Mouse (Mus musculus) midbrain, embryonic 16.5 days (tissue): ENCODE measurements around the gene Uqcr11. TPM values are rescaled to one million over a fixed set of nuclear protein-coding genes. Genes with fewer than 3 reads are reported as not detected.

ENCODE experiments used
- ATAC-seq: fragments of 200-750 bp; cut with Nextera tagmentation; 2 replicates; pipeline ENCODE4 v1.8.0; 2017; ENCODE audit warnings: moderate TSS enrichment
- H3K27ac ChIP-seq: fragments of 300-500 bp; sonication (generic); 2 replicates; pipeline ENCODE4 v1.5.1; 2014; ENCODE audit warnings: mild to moderate bottlenecking, low read length, mixed read lengths
- H3K27me3 ChIP-seq: fragments of 300-500 bp; sonication (generic); 2 replicates; pipeline ENCODE4 v1.6.1; 2014; ENCODE audit warnings: low read depth, low read length, mixed read lengths; ENCODE audit not compliant: control insufficient read depth, insufficient read depth
- H3K36me3 ChIP-seq: fragments of 300-500 bp; sonication (generic); 2 replicates; pipeline ENCODE4 v1.6.1; 2014; ENCODE audit warnings: mild to moderate bottlenecking, low read length, moderate library complexity, mixed read lengths; ENCODE audit not compliant: control insufficient read depth, insufficient read depth
- H3K4me1 ChIP-seq: fragments of 300-500 bp; sonication (generic); 2 replicates; pipeline ENCODE4 v1.6.1; 2014; ENCODE audit warnings: mild to moderate bottlenecking, low read length, mixed read lengths; ENCODE audit not compliant: control insufficient read depth, insufficient read depth
- H3K4me2 ChIP-seq: fragments of 300-500 bp; sonication (generic); 2 replicates; pipeline ENCODE4 v1.6.1; 2014; ENCODE audit warnings: mild to moderate bottlenecking, low read length, mixed read lengths
- H3K4me3 ChIP-seq: fragments of 300-500 bp; sonication (generic); 2 replicates; pipeline ENCODE4 v1.5.1; 2014; ENCODE audit warnings: low read depth, mild to moderate bottlenecking, low read length, moderate library complexity, mixed read lengths
- H3K9ac ChIP-seq: fragments of 300-500 bp; sonication (generic); 2 replicates; pipeline ENCODE4 v1.6.1; 2014; ENCODE audit warnings: low read depth, low read length, mixed read lengths
- H3K9me3 ChIP-seq: fragments of 300-500 bp; sonication (generic); replicated peaks from 2 replicates; pipeline ENCODE4 v1.6.1; 2014; ENCODE audit warnings: mild to moderate bottlenecking, low read length, mixed read lengths; ENCODE audit not compliant: control insufficient read depth, poor library complexity, severe bottlenecking
- WGBS: fragments of 180-500 bp; shearing (Covaris S2); extraction: QIAGEN DNeasy Blood & Tissue Kit; methylation state at CpG from one replicate; pipeline ENCODE4 v1.1.7; 2014; 5-methylcytosine and 5-hydroxymethylcytosine counted together
- polyA plus RNA-seq: library from polyadenylated mRNA; unstranded; fragments of >200 nt; fragmentation: Nextera tagmentation; extraction: Ambion mirVana; gene quantifications from 2 replicates; pipeline ENCODE4 v1.2.1, GENCODE M21; 2015

Uqcr11 gene
- polyA plus RNA-seq, 1 experiment from 2014 or later, result 532 TPM

DNA sequence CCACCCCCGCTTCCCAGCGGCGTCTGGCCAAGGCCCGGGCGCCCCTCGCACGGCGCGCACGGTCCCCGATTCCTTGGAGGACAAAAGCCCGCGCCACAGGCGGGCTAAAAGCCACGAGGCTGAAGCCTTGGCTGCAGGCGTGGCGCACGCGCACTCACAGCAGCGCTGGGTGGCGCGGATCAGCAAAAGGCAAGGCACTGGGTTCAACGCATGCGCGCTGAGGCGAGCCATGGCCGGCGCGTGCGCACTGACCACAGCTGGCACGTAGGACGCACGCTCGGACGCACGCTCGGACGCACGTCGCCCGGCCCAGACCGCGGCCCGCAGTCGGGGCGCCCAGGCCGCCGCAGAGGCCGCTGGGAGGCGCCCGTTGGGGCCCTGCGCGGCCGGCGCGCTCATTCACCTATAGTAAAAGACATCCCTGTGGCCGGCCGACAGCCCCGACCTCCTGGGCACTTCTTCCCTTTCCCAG lies 7.9 kb downstream of the Uqcr11 start:
- no peaks in the 10 kb centered on the region for H3K9me3 ChIP-seq
- peak; percentile 83 for ATAC-seq
- H3K4me3 ChIP-seq, result peak overlapping the region; percentile 73
- peak overlapping the region; percentile 100 for H3K27ac ChIP-seq
- peaks cover 34% of the 10 kb centered on the region for H3K36me3 ChIP-seq
- H3K27me3 ChIP-seq, result no peaks in the 10 kb centered on the region
- peak overlapping the region; percentile 95 for H3K9ac ChIP-seq
- H3K4me2 ChIP-seq, result peak overlapping the region; percentile 93
- under 1% methylated on average over 49 of the region's 59 CpGs for WGBS
- peaks cover 21% of the 10 kb centered on the region for H3K4me1 ChIP-seq

DNA sequence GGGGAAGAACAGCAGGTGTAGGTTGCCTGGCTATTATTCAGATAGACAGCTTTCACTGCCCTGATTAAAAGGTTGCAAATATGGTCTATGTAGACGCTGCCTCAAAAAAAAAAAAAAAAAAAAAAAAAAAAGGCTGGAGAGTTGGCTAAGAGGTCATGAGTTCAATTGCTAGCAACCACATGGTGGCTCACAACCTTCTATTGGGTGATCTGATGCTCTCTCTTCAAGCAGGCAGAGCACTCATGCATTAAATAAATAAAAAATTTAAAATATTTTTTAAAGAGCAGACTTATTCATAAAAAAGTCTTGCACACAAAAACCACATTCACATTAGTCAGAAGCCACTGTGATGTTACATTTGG lies 8.5 kb downstream of the Uqcr11 start:
- peaks cover 31% of the 10 kb centered on the region for H3K36me3 ChIP-seq
- peak overlapping the region; percentile 93 for H3K4me2 ChIP-seq
- peak overlapping the region; percentile 100 for H3K27ac ChIP-seq
- ATAC-seq, result no peak
- H3K9ac ChIP-seq, result peak overlapping the region; percentile 95
- WGBS, result 0% methylated on average over 1 of the region's 1 CpGs
- H3K4me3 ChIP-seq, result peak overlapping the region; percentile 73
- H3K4me1 ChIP-seq, result peaks cover 21% of the 10 kb centered on the region
- H3K9me3 ChIP-seq, result no peaks in the 10 kb centered on the region
- H3K27me3 ChIP-seq, result no peaks in the 10 kb centered on the region

DNA sequence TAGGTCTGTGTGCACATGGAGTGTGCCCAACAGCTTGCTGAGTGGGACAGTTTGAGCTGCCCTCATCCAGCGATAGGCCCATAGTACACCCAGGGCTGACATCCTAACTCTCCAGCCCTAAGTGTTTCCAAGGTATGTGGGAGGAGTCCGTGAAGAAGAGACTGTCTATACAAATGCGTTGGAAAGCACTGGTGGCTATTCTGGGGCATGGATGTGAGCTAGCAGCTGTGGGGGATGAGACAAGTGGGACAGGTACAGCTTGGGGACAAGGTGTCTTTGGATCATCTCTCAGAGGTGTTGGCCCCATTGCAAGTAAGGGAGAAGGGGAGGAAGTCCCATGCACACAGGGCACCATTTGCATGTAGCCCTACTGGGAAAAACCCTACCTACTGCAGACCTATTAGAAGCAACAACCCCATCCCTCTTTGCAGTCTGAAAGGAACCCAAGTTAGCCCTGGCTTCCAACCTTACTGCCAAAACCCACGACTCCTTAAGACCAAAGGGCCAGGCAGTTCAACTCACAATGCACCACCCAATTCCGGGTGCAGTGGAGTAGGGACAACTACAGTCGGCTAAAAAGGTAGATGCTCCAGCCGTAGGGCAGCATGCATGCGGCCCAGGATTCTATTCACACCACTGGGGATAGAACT lies 9.0 kb downstream of the Uqcr11 start:
- Histone ChIP-seq H3K27me3 (no peaks in the 10 kb centered on the region), H3K9me3 (no peaks in the 10 kb centered on the region), H3K4me1 (peaks cover 21% of the 10 kb centered on the region), H3K4me2 (peak overlapping the region; percentile 93), H3K36me3 (peaks cover 29% of the 10 kb centered on the region), H3K9ac (peak overlapping the region; percentile 95), H3K4me3 (peak overlapping the region; percentile 73), H3K27ac (peak overlapping the region; percentile 100)
- no peak for ATAC-seq
- 40% methylated on average over 8 of the region's 8 CpGs for WGBS

DNA sequence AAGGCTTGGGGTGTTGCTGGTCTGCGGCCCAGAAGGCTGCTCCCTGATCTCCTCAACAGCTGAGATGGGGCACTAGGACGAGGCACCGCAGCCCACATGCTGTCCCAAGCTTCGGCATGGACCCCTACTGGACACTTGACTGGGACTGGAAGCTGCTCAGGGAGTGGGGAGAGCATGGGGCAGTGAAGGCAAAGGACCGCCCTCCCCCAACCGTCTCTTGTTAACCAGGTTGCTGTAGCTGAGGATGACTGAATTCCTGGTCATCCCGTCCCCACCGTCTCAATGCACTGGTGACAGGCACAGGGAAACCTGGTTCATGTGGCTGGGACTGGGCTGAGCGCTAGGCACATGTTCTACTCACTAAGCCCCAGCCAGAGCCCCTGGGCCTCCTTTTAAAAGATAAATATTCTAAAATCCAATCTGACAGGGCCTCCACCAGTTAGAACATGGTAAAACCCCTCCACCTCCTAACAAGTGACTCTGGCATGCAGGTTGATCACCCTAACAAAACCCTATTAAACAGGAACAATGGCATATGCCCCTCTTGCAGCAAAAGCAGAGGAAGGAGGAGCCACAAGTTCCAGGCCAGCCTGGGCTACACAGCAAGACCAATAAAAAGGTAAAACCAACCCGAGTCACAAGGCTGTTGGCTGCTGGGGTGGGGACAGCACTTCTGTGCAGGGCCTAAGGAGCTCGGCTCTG lies 9.7 kb downstream of the Uqcr11 start:
- WGBS, result 89% methylated on average over 11 of the region's 11 CpGs
- ATAC-seq, result no peak
- Histone ChIP-seq H3K36me3 (peaks cover 31% of the 10 kb centered on the region), H3K4me1 (peaks cover 21% of the 10 kb centered on the region), H3K4me3 (peak overlapping the region; percentile 73; the same call in 1 of the 2 replicates), H3K9me3 (no peaks in the 10 kb centered on the region), H3K9ac (peak overlapping the region; percentile 95), H3K4me2 (peak overlapping the region; percentile 93), H3K27ac (peak overlapping the region; percentile 100), H3K27me3 (no peaks in the 10 kb centered on the region)

DNA sequence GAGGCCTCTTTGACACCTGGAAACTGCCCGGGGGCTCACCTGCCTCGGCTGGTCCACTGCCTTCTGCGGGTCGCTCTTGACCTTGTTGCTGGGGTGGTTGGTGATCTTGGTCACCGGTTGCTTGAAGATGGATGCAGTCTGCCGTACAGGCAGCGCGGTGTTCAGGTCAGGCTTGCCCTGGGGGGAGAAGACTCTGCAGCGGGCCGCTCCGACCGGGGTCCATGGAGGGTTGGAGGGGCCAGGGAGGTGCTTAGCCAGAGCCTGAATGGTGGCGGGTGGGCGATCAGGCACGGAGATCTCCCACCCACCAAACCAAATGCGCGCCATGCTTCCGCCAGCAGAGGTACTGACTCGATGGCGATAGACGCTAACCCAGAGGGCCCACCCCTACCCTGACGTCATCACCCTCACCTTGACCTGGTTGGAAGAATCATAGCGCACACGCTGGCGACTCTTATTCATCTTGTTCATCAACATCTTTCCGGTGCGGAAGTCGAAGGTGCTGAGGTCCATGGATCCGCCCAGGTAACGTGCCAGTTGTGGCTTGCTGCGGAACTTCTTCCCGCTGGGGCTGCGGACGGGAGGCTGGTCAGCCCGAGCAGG lies 11.5 kb downstream of the Uqcr11 start:
- Histone ChIP-seq H3K36me3 (peaks cover 38% of the 10 kb centered on the region), H3K4me3 (no peak overlapping the region), H3K27me3 (no peaks in the 10 kb centered on the region), H3K9ac (no peak overlapping the region), H3K9me3 (no peaks in the 10 kb centered on the region), H3K27ac (no peak overlapping the region), H3K4me2 (no peak overlapping the region), H3K4me1 (peaks cover 14% of the 10 kb centered on the region)
- WGBS, result 96% methylated on average over 35 of the region's 35 CpGs
- no peak for ATAC-seq

DNA sequence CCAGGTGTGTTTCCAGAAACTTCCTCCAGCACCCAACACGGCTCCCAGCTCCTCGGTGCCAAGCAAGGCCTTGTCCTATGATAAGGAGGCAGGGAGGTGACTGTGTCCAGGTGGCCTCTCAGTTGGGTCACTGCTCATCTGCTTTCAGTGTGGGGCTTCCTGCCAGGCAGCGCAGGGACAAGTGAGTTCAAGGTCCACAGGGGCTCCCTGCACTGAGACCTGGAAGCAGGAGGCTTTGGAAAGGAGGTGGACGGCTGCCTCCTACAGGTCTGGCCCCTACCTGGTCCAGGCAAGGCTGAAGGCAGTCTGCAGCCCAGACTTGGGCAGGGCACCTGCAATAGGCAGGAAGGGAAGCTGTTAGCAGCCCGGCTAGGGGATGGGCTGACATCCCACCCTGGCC lies 13.9 kb downstream of the Uqcr11 start:
- Histone ChIP-seq H3K9ac (no peak overlapping the region), H3K36me3 (peaks cover 38% of the 10 kb centered on the region), H3K9me3 (no peaks in the 10 kb centered on the region), H3K27ac (no peak overlapping the region), H3K4me3 (no peak overlapping the region), H3K27me3 (no peaks in the 10 kb centered on the region), H3K4me2 (no peak overlapping the region), H3K4me1 (peaks cover 14% of the 10 kb centered on the region)
- 93% methylated on average over 5 of the region's 5 CpGs for WGBS
- ATAC-seq, result no peak

DNA sequence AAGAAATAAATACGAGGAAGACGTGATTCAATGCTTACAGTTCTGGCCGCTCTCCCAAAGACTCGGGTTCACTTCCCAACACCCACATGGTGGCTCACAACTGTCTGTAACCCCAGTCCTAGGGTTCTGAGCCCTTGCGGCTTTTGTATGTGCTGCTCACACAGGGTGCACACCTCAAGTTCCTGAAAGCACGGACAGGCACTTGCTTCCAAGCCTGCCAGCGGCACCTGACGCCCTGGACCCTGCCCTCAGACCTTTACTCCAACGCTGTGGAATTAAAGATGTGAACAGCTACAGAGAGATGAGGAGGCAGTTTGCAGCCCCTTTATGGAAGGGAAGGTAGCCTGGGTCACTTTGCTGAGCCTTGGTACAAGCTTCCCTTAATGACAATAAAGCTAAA lies 15.9 kb downstream of the Uqcr11 start:
- Histone ChIP-seq H3K4me1 (peaks cover 6% of the 10 kb centered on the region), H3K27ac (no peak overlapping the region), H3K36me3 (peaks cover 38% of the 10 kb centered on the region), H3K27me3 (no peaks in the 10 kb centered on the region), H3K9ac (no peak overlapping the region), H3K4me2 (no peak overlapping the region), H3K9me3 (no peaks in the 10 kb centered on the region), H3K4me3 (no peak overlapping the region)
- no peak for ATAC-seq
- WGBS, result 85% methylated on average over 9 of the region's 9 CpGs

DNA sequence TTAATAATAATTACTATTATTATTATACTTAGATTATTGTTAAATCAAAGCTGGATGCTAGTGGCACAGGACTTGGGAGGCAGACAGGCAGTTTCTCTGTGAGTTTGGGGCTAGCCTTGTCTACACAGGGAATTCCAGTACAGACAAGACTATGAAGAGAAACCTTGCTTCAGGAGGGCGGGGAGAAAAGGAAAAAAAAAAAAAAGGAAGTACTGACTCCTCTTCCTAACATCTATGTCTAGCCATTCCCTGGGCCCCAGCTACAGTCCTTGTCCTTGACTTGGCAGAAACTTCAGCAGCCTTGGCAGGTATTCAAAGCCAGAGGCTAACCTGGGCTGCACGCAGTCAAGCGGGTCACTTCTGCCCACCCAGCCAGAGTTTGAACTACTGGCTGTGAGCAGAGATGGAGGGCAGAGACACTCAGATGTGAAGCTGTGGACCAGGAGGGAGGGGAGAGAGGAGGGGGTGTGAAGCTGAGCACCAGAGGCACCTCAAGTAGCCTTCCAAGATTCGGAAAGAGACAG lies 17.4 kb downstream of the Uqcr11 start:
- 87% methylated on average over 4 of the region's 4 CpGs for WGBS
- no peak for ATAC-seq
- Histone ChIP-seq H3K4me3 (no peak overlapping the region), H3K9ac (no peak overlapping the region), H3K36me3 (peaks cover 27% of the 10 kb centered on the region), H3K27ac (no peak overlapping the region), H3K9me3 (no peaks in the 10 kb centered on the region), H3K4me1 (peaks cover 15% of the 10 kb centered on the region), H3K27me3 (no peaks in the 10 kb centered on the region), H3K4me2 (no peak overlapping the region)

DNA sequence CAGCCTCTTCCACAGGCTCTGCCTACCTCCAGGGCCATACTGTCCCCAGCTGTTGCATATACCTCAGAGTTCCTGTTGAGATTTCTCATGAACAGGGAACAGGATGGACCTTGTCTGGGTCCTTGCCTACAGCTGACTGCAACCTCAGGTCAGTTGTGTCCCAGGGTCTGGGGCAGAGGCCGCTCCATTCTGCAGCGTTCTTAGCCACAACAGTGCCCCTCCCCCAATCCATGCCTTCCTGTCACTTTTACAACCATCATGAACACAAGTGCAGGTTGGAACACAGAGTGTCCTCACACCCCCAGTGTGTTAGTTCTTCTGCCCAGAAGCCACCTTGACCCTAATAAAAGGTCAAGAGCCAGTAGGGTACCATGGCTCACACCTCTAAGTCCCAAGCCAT lies 17.9 kb downstream of the Uqcr11 start:
- no peak overlapping the region for H3K9ac ChIP-seq
- H3K36me3 ChIP-seq, result peaks cover 25% of the 10 kb centered on the region
- 36% methylated on average over 2 of the region's 2 CpGs for WGBS
- no peaks in the 10 kb centered on the region for H3K9me3 ChIP-seq
- peaks cover 20% of the 10 kb centered on the region for H3K4me1 ChIP-seq
- H3K27ac ChIP-seq, result no peak overlapping the region
- ATAC-seq, result no peak
- no peak overlapping the region for H3K4me2 ChIP-seq
- H3K27me3 ChIP-seq, result no peaks in the 10 kb centered on the region
- H3K4me3 ChIP-seq, result no peak overlapping the region
